Mouse (Mus musculus) kidney, adult 2 months (tissue): ENCODE measurements at regions not wholly inside any gene's neighbourhood (a gene's known extent, or its start where the extent isn't known, plus 50 kb on each side); places are given as distances from the start of the nearest gene placed in this dataset.

ENCODE experiments used
- CTCF ChIP-seq: fragments of 200-500 bp; conservative IDR thresholded peaks from 2 replicates; pipeline ENCODE4 v1.5.1; 2011; ENCODE audit warnings: low read depth, mild to moderate bottlenecking, control low read depth, low read length, moderate library complexity, mixed read lengths; ENCODE audit not compliant: insufficient read depth, insufficient read length
- POLR2A ChIP-seq: fragments of 200-500 bp; IDR thresholded peaks from one replicate; pipeline ENCODE4 v1.6.1; 2011; ENCODE audit warnings: low read depth, low read length, control low read depth

DNA sequence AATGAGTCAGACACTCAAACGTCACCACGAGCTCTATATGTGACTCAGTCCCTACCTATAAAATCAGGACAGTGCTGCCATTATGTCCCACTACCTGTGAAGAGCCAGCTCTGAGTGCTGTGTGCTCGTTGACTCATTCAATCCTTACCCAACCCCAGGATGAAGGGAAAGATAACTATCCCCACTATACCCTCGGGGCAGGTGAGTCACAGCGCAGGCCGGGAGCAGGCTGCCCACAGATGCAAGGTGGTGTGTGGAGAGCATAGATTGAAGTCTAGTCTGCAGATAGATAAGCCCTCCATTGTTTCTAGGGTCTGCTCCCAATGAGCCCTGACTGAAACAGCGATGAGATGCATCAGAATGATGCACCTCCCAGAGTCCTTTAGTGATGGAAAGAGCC lies 723.9 kb upstream of the 3110018I06Rik start:
- TF ChIP-seq POLR2A (no peak), CTCF (no peak)
